Mouse (Mus musculus) erythroblast, adult 5-6 weeks (primary cell): Measurements from ENCODE around the gene H2al1b. TPM values are rescaled to one million over a fixed set of nuclear protein-coding genes. Genes with fewer than 3 reads are reported as not detected.
"Not testable (repeated sequence)": the region's sequence is repeated elsewhere in the genome, so short reads cannot be mapped to it uniquely, and the experiment has no call there.

ENCODE experiments used
- ATAC-seq: replicated peaks from 2 replicates; pipeline ENCODE4 v1.8.0; 2016; ENCODE audit warnings: moderate number of reproducible peaks, mild to moderate bottlenecking, moderate TSS enrichment, inconsistent platforms; ENCODE audit not compliant: poor library complexity, low FRiP score, severe bottlenecking
- total RNA-seq, 2 experiments: library from RNA; stranded (forward) in 1 of 2; stranded (reverse) in 1 of 2; fragments of 150-400 nt in 1 of 2; fragments of 200-764, 138-1000 nt in 1 of 2; gene quantifications; 2 replicates each; pipeline versions ENCODE4 v1.2.3 to v1.2.4; 2015 to 2017; ENCODE audit warnings: low replicate concordance in 2 of 2

The H2al1b gene
- total RNA-seq, 2 experiments from 2014 or later, result 3.3 TPM; not detected in 1

DNA sequence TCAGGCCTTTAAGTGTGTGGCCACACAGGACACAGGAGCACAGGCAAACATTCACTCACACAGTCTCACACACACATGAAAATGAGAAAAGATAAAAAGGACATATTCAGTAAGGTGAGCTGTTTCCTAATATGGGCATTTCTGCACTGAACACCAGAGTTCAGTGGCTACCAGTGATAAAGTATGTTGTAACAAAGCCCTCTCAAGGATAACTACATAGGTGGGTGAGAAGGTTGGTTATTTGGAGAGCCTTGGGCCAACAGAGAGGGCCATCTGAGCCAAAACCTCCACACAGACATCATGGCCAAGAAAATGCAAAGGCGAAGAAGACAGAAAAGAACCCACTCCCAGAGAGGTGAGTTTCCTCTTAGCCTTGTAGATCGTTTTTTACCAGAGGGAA is 25.3 kb downstream of the H2al1b start, which contains the start of gene H2al1j:
Gene H2al1j, plus strand, starts transcription at position 301 of the 400 bp plus-strand sequence.
- ATAC-seq, result not testable (repeated sequence)

- ATAC-seq, result no peak
Measured at GRCm38 (mm10) chrX:11345762-11346161, 43.5 kb downstream of the H2al1b start.

DNA sequence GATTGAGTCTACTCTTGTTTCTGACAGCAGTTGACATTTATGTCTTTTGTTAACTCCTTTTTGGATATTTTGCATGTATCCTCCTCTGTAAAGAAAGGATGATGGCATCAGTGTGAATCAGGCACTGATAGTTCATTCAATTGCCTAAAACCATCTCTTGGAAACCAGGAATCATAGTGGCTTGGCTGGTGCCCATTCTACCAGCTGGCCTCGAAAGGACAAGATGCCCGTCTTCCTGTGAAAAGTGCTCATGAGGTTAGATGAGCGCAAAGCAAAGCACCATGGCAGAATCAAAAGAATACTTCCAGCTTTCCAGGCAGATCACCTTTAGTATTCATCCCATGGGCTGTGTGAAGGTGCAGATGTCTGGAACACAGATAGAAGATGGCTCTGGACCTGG is 44.5 kb downstream of the H2al1b start:
- no peak for ATAC-seq

Other genes starting within 250 kb of the H2al1b start
- not detected in 2 replicates for gene H2al1a, start 3.2 kb upstream of the H2al1b start, total RNA-seq (2015; ENCODE audit: low replicate concordance)
- not detected in 2 replicates for gene H2al1a, start 3.2 kb upstream of the H2al1b start, total RNA-seq (2017; ENCODE audit: low replicate concordance)
- not detected in 2 replicates for gene H2al1c, start 3.2 kb downstream of the H2al1b start, total RNA-seq (2015; ENCODE audit: low replicate concordance)
- gene H2al1c, start 3.2 kb downstream of the H2al1b start, total RNA-seq (2017; ENCODE audit: low replicate concordance), result not detected in 2 replicates
- gene H2al1d, start 6.4 kb downstream of the H2al1b start, total RNA-seq (2015; ENCODE audit: low replicate concordance), result not detected in 2 replicates
- not detected in 2 replicates for gene H2al1d, start 6.4 kb downstream of the H2al1b start, total RNA-seq (2017; ENCODE audit: low replicate concordance)
- gene H2al1e, start 9.5 kb downstream of the H2al1b start, total RNA-seq (2015; ENCODE audit: low replicate concordance), result not detected in 2 replicates
- not detected in 2 replicates for gene H2al1e, start 9.5 kb downstream of the H2al1b start, total RNA-seq (2017; ENCODE audit: low replicate concordance)
- not detected in 2 replicates for gene H2al1f, start 12.7 kb downstream of the H2al1b start, total RNA-seq (2015; ENCODE audit: low replicate concordance)
- not detected in 2 replicates for gene H2al1f, start 12.7 kb downstream of the H2al1b start, total RNA-seq (2017; ENCODE audit: low replicate concordance)
- not detected in 2 replicates for gene H2al1g, start 15.8 kb downstream of the H2al1b start, total RNA-seq (2015; ENCODE audit: low replicate concordance)
- gene H2al1g, start 15.8 kb downstream of the H2al1b start, total RNA-seq (2017; ENCODE audit: low replicate concordance), result not detected in 2 replicates
- not detected in 2 replicates for gene H2al1h, start 19.1 kb downstream of the H2al1b start, total RNA-seq (2015; ENCODE audit: low replicate concordance)
- not detected in 2 replicates for gene H2al1h, start 19.1 kb downstream of the H2al1b start, total RNA-seq (2017; ENCODE audit: low replicate concordance)
- gene H2al1i, start 22.2 kb downstream of the H2al1b start, total RNA-seq (2015; ENCODE audit: low replicate concordance), result not detected in 2 replicates
- not detected in 2 replicates for gene H2al1i, start 22.2 kb downstream of the H2al1b start, total RNA-seq (2017; ENCODE audit: low replicate concordance)
- gene H2al1j, start 25.4 kb downstream of the H2al1b start, total RNA-seq (2015; ENCODE audit: low replicate concordance), result not detected in 2 replicates
- gene H2al1j, start 25.4 kb downstream of the H2al1b start, total RNA-seq (2017; ENCODE audit: low replicate concordance), result not detected in 2 replicates